ENCODE assay signal across 9 mouse cellular contexts in the genomic region with DNA sequence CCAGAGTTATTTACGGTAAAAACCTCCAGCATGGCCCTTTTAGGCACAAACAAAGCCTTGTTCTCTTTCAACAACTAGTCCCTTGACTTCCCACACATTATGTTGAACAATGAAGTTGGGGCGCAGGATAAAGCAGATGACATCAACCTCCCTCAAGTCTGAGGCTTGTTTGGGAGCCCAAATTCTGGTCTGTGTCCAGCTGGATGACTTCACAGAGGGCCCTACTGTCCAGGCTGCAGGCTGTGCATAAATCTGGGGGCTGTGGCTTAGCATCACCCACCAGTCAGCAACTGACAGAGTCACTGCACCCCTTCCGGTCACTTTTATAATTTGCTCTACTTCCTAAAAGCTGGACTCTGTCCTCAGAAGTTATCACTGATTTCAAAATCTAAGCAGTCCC. TPM values are rescaled to one million over a fixed set of nuclear protein-coding genes. Genes with fewer than 3 reads are reported as not detected.
DNase-seq lines count a peak whose midpoint lies in the region; ATAC-seq and TF ChIP-seq lines count a peak whose summit lies in the region.
"Had no signal": no experiment of that assay in that cellular context is flagged by ENCODE, and none has a peak within 500 bp of the region (broad histone marks: within the 10 kb centered on the region; RNA-seq: fewer than 3 reads in every experiment).

No protein-coding gene starts in this region.

- H3K4me1 ChIP-seq in embryonic facial prominence, embryonic 12.5 days = peaks cover 3% of the 10 kb centered on the region; the same call in 1 of the 2 replicates
- peaks cover 6% of the 10 kb centered on the region; the same call in 1 of the 2 replicates for H3K4me1 ChIP-seq in embryonic facial prominence, embryonic 10.5 days
- peaks cover 32% of the 10 kb centered on the region for H3K4me1 ChIP-seq in liver, postnatal 0 days (ENCODE audit: insufficient read depth)

- H3K36me3 ChIP-seq in embryonic facial prominence, embryonic 12.5 days = no peaks in the 10 kb centered on the region
- H3K36me3 ChIP-seq in embryonic facial prominence, embryonic 10.5 days (replicated peaks) = peaks cover 31% of the 10 kb centered on the region
- no peaks in the 10 kb centered on the region for H3K36me3 ChIP-seq in liver, postnatal 0 days (replicated peaks; ENCODE audit: insufficient read depth, low read length)
- H3K36me3 ChIP-seq in myocyte (ENCODE audit: control insufficient read depth, insufficient read depth) = no peaks in the 10 kb centered on the region

- no peak for ATAC-seq in embryonic facial prominence, embryonic 12.5 days (ENCODE audit: insufficient number of reproducible peaks, insufficient read depth, low FRiP score, low TSS enrichment)
- peak; percentile 43 for ATAC-seq in liver, postnatal 0 days

- no peak for TF ChIP-seq CTCF in liver, postnatal 0 days (IDR thresholded peaks at IDR 0.05; ENCODE audit: low read depth)

- intact Hi-C loops in heart, postnatal 25 days (cut with DNase I) = no loop called here

- TF ChIP-seq POLR2A in myocyte (IDR thresholded peaks at IDR 0.05; ENCODE audit: insufficient read length, low read depth) = no peak

- no peaks in the 10 kb centered on the region for H3K9me3 ChIP-seq in embryonic facial prominence, embryonic 12.5 days
- no peaks in the 10 kb centered on the region for H3K9me3 ChIP-seq in embryonic facial prominence, embryonic 10.5 days
- H3K9me3 ChIP-seq in liver, postnatal 0 days (ENCODE audit: low read length) = no peaks in the 10 kb centered on the region

- H3ac ChIP-seq in myocyte (ENCODE audit: control insufficient read depth, insufficient read length) = no peak overlapping the region

- no peak overlapping the region for H3K9ac ChIP-seq in embryonic facial prominence, embryonic 12.5 days
- H3K9ac ChIP-seq in liver, postnatal 0 days (replicated peaks) = peak overlapping the region; percentile 11; the same call in 1 of the 2 replicates

- 0 out of 2 replicates have a peak overlapping the region, but pooled peaks have one; percentile 50 for H3K27ac ChIP-seq in embryonic facial prominence, embryonic 12.5 days
- H3K27ac ChIP-seq in embryonic facial prominence, embryonic 10.5 days (replicated peaks) = no peak overlapping the region
- no peak overlapping the region for H3K27ac ChIP-seq in liver, postnatal 0 days (ENCODE audit: low read depth)

- no peaks in the 10 kb centered on the region for H3K27me3 ChIP-seq in embryonic facial prominence, embryonic 12.5 days
- no peaks in the 10 kb centered on the region for H3K27me3 ChIP-seq in embryonic facial prominence, embryonic 10.5 days (replicated peaks; ENCODE audit: low read depth, poor library complexity, severe bottlenecking)
- no peaks in the 10 kb centered on the region for H3K27me3 ChIP-seq in liver, postnatal 0 days (ENCODE audit: insufficient read depth, low read length)
- no peaks in the 10 kb centered on the region for H3K27me3 ChIP-seq in myocyte (ENCODE audit: control insufficient read depth, insufficient read depth, insufficient read length)

- H3K4me2 ChIP-seq in embryonic facial prominence, embryonic 12.5 days (replicated peaks) = no peak overlapping the region
- no peak overlapping the region for H3K4me2 ChIP-seq in liver, postnatal 0 days (ENCODE audit: low read depth, low read length)
- H3K4me2 ChIP-seq in myocyte (ENCODE audit: low read depth) = peak overlapping the region; percentile 38

- WGBS in embryonic facial prominence, embryonic 12.5 days = 80% methylated on average over 3 of the region's 3 CpGs
- WGBS in embryonic facial prominence, embryonic 10.5 days = 92% methylated on average over 3 of the region's 3 CpGs
- WGBS in liver, postnatal 0 days (ENCODE audit: insufficient replicate concordance) = 73% methylated on average over 3 of the region's 3 CpGs

- H3K4me3 ChIP-seq in embryonic facial prominence, embryonic 12.5 days = no peak overlapping the region
- H3K4me3 ChIP-seq in embryonic facial prominence, embryonic 10.5 days = no peak overlapping the region
- H3K4me3 ChIP-seq in liver, postnatal 0 days (ENCODE audit: low read depth, low read length) = no peak overlapping the region
- H3K4me3 ChIP-seq in myocyte = no peak overlapping the region

- DNase-seq in embryonic facial prominence, embryonic 10.5 days (ENCODE audit: low spot score) = no peak
- no peak for DNase-seq in liver, postnatal 0 days
- no peak for DNase-seq in liver
- DNase-seq in heart, postnatal 25 days (ENCODE audit: low spot score) = peak; percentile 20
- DNase-seq in spleen, postnatal 4 days (ENCODE audit: low spot score in 2 of 2) = no peak
- no peak for DNase-seq in thymus, postnatal 10 days (ENCODE audit: low spot score in 2 of 2)
- DNase-seq: B cell, adult 2 months had no signal

- no peak for TF ChIP-seq EP300 in liver, postnatal 0 days (IDR thresholded peaks at IDR 0.05; ENCODE audit: low read depth)

- peaks cover 100% of the 10 kb centered on the region for H3K79me2 ChIP-seq in myocyte (ENCODE audit: control insufficient read depth, insufficient read depth)

TF ChIP-seq in myocyte, 11 proteins besides CTCF, POLR2A, EP300 and RAD21:
- TF ChIP-seq USF1 (IDR thresholded peaks at IDR 0.05; ENCODE audit: low read depth) (no peak), TCF3 (IDR thresholded peaks at IDR 0.05; ENCODE audit: insufficient read length, low read depth) (no peak), CEBPB (IDR thresholded peaks at IDR 0.05; ENCODE audit: insufficient read depth, poor library complexity, severe bottlenecking) (no peak), E2F4 (IDR thresholded peaks at IDR 0.05; ENCODE audit: insufficient read depth) (no peak), MYOD1 (IDR thresholded peaks at IDR 0.05; ENCODE audit: control insufficient read depth in 1 of 3, insufficient read length in 2 of 3, low read depth in 2 of 3) (no peak), REST (IDR thresholded peaks at IDR 0.05; ENCODE audit: insufficient read depth, insufficient read length) (no peak), MAX (IDR thresholded peaks at IDR 0.05; ENCODE audit: low read depth) (no peak), POLR2AphosphoS2 (IDR thresholded peaks at IDR 0.05; ENCODE audit: insufficient read length, low read depth) (no peak), SRF (IDR thresholded peaks at IDR 0.05; ENCODE audit: control insufficient read depth, insufficient read length, low read depth) (no peak), MYOG (IDR thresholded peaks at IDR 0.05; ENCODE audit: control insufficient read depth in 1 of 3, insufficient read depth in 1 of 3, insufficient read length in 2 of 3, low read depth in 2 of 3) (no peak), TCF12 (IDR thresholded peaks at IDR 0.05; ENCODE audit: insufficient read depth, poor library complexity, severe bottlenecking) (no peak)
TF ChIP-seq in myocyte: peak in this region for 0.

RNA-seq across cellular contexts. Expression of a gene that starts 8.4 kb away (rescaled TPM):
- 266 and 275 TPM in 2 replicates for polyA plus RNA-seq in embryonic facial prominence, embryonic 12.5 days (2016; fragmentation: Nextera tagmentation; extraction: Ambion mirVana)
- 243 and 251 TPM in 2 replicates for polyA plus RNA-seq in embryonic facial prominence, embryonic 10.5 days (2016; fragmentation: Nextera tagmentation; extraction: Ambion mirVana)
- polyA plus RNA-seq in liver, postnatal 0 days (2015; fragmentation: Nextera tagmentation; extraction: Ambion mirVana) = 165 and 170 TPM in 2 replicates
- 100 to 1,000 TPM; 155 to 163 TPM for total RNA-seq in heart, postnatal 25 days (2021)
- 193 TPM for polyA plus RNA-seq in myocyte (2012; fragmentation: generic; extraction: Trizol)

RNA-seq across cellular contexts. Expression of a gene that starts 27.1 kb away (rescaled TPM):
- polyA plus RNA-seq in embryonic facial prominence, embryonic 12.5 days (2016; fragmentation: Nextera tagmentation; extraction: Ambion mirVana) = 31.2 and 33.1 TPM in 2 replicates
- polyA plus RNA-seq in embryonic facial prominence, embryonic 10.5 days (2016; fragmentation: Nextera tagmentation; extraction: Ambion mirVana) = 24.5 and 26.6 TPM in 2 replicates
- polyA plus RNA-seq in liver, postnatal 0 days (2015; fragmentation: Nextera tagmentation; extraction: Ambion mirVana) = 4.1 and 4.5 TPM in 2 replicates
- 10 to 100 TPM; 90.6 to 93.4 TPM for total RNA-seq in heart, postnatal 25 days (2021)
- 40.4 TPM for polyA plus RNA-seq in myocyte (2012; fragmentation: generic; extraction: Trizol)
